10 mouse cellular contexts compared by ENCODE assay signal in the genomic region with DNA sequence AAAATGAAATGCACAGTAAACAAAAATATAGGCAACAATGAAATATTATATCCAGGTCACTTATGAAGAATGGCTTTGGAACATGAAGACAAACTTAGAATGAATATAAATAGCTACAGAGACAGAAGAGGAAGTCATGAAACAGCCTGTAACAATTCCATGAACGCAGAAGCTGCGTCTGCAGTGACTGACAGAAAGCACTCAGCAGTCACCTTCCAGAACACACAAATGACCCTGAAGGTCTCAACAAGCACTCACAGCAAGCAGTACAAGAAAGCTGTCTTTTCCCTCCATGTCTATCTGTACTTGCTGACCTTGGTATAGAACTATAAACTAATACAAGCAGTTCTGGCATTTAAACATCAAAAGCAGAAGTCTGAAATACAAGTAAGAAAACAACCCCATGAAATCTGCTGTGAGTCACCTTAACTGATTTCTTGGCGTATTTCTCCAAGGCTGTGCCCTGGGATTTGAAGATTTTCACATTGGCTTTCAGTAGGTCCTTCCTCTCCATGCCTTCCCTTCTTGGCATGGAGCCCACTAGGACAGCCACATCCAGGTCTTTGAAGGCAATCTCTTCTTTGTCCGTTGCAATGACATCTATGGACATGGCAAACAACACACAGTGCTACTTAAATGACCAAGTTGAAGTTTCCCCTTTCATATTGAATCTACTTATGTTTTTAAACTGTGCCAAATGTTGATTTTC. TPM values are rescaled to one million over a fixed set of nuclear protein-coding genes. Genes with fewer than 3 reads are reported as not detected.
A peak's percentile ranks its signal among the peaks of the same experiment; 100 is the strongest.
DNase-seq lines count a peak whose midpoint lies in the region; TF ChIP-seq lines count a peak whose summit lies in the region.
"Had no signal": no experiment of that assay in that cellular context is flagged by ENCODE, and none has a peak within 500 bp of the region (broad histone marks: within the 10 kb centered on the region; RNA-seq: fewer than 3 reads in every experiment).

No protein-coding gene starts in this region.

- intact Hi-C loops in gastrocnemius, adult 2 months (cut with DNase I), result no loop called here

- peak overlapping the region; percentile 81 for H3K27ac ChIP-seq in gastrocnemius, adult 2 months
- H3K27ac ChIP-seq in heart, embryonic 10.5 days, result peak overlapping the region; percentile 47; the same call in 1 of the 2 replicates
- peak overlapping the region; percentile 55 for H3K27ac ChIP-seq in macrophage
- H3K27ac ChIP-seq: forebrain, embryonic 15.5 days had no signal

- no peaks in the 10 kb centered on the region for H3K9me3 ChIP-seq in heart, embryonic 10.5 days
- H3K9me3 ChIP-seq: forebrain, embryonic 15.5 days had no signal

- peaks cover 50% of the 10 kb centered on the region for H3K79me2 ChIP-seq in macrophage (ENCODE audit: inconsistent target)

- peaks cover 73% of the 10 kb centered on the region for H3K36me3 ChIP-seq in heart, embryonic 10.5 days
- peaks cover 26% of the 10 kb centered on the region for H3K36me3 ChIP-seq in macrophage (ENCODE audit: inconsistent target)

- peak overlapping the region; percentile 23; the same call in 1 of the 2 replicates for H3K4me3 ChIP-seq in gastrocnemius, adult 2 months
- no peak overlapping the region for H3K4me3 ChIP-seq in heart, embryonic 10.5 days
- H3K4me3 ChIP-seq in macrophage (ENCODE audit: inconsistent target), result no peak overlapping the region
- H3K4me3 ChIP-seq: forebrain, embryonic 15.5 days had no signal

- no peak for DNase-seq in gastrocnemius, adult 2 months
- no peak for DNase-seq in gastrocnemius, adult 8-10 months (ENCODE audit: low spot score in 2 of 2)
- peak; percentile 44 to 62 for DNase-seq in adrenal gland, postnatal 36 days
- no peak for DNase-seq in heart, embryonic 10.5 days (ENCODE audit: low spot score)
- no peak for DNase-seq in thymus, postnatal 36 days
- no peak for DNase-seq in layer of hippocampus, postnatal 25 days (ENCODE audit: extremely low spot score in 1 of 2, low spot score in 1 of 2)
- DNase-seq: lung, postnatal 36 days had no signal

- H3K27me3 ChIP-seq in heart, embryonic 10.5 days (ENCODE audit: insufficient read depth, poor library complexity, severe bottlenecking), result no peaks in the 10 kb centered on the region
- H3K27me3 ChIP-seq: CH12.LX; forebrain, embryonic 15.5 days had no signal

- no peaks in the 10 kb centered on the region for H3K4me1 ChIP-seq in heart, embryonic 10.5 days

- WGBS in heart, embryonic 10.5 days, result 56% methylated on average over 4 of the region's 4 CpGs
- 22% methylated on average over 4 of the region's 4 CpGs for WGBS in macrophage (ENCODE audit: missing documents)

- TF ChIP-seq CTCF in gastrocnemius, adult 2 months (IDR thresholded peaks at IDR 0.05), result no peak

RNA-seq across cellular contexts. Expression of gene Wdpcp, which starts 8.3 kb away (rescaled TPM):
- 1 to 10 TPM; 1.1 to 2.5 TPM for total RNA-seq in gastrocnemius, adult 2 months (2021)
- total RNA-seq in gastrocnemius, adult 8-10 months (2022), result 1 to 10 TPM; 2.0 to 2.6 (median 2.2) TPM
- total RNA-seq in adrenal gland, postnatal 36 days (2021), result 10 to 100 TPM; 15.6 to 18.6 TPM
- 6.8 and 7.0 TPM in 2 replicates for polyA plus RNA-seq in heart, embryonic 10.5 days (2016; fragmentation: Nextera tagmentation; extraction: Ambion mirVana)
- total RNA-seq in macrophage (2018; cell fraction: chromatin; rRNA removed), result 10 to 100 TPM in 25 of 26 experiments, 1 to 10 TPM in 1; 9.1 to 73.7 (median 56.5) TPM
- total RNA-seq in macrophage (2018; cell fraction: cytosol; rRNA removed), result 1 to 10 TPM; 3.7 to 7.5 (median 5.6) TPM
- 10 to 100 TPM in 23 of 26 experiments, 1 to 10 TPM in 3; 6.4 to 44.7 (median 19.0) TPM for total RNA-seq in macrophage (2018; cell fraction: nucleus; rRNA removed)
- 4.1 to 5.7 TPM (median 4.8 TPM) in 3 replicates for polyA plus RNA-seq in macrophage (2018)
- 10 to 100 TPM; 10.9 to 13.1 TPM for total RNA-seq in layer of hippocampus, postnatal 25 days (2021)

RNA-seq across cellular contexts. Expression of gene Mdh1, which starts 8.4 kb away (rescaled TPM):
- total RNA-seq in gastrocnemius, adult 2 months (2021), result 1,000 to 10,000 TPM in 1 of 2 experiments, 100 to 1,000 TPM in 1; 495 to 1,053 TPM
- total RNA-seq in gastrocnemius, adult 8-10 months (2022), result 100 to 1,000 TPM; 543 to 687 (median 612) TPM
- 100 to 1,000 TPM; 515 to 607 TPM for total RNA-seq in adrenal gland, postnatal 36 days (2021)
- polyA plus RNA-seq in heart, embryonic 10.5 days (2016; fragmentation: Nextera tagmentation; extraction: Ambion mirVana), result 800 and 1,183 TPM in 2 replicates
- 10 to 100 TPM in 11 of 26 experiments, 1 to 10 TPM in 15; 1.4 to 39.5 (median 8.5) TPM for total RNA-seq in macrophage (2018; cell fraction: chromatin; rRNA removed)
- 100 to 1,000 TPM in 18 of 26 experiments, 10 to 100 TPM in 8; 79.7 to 125 (median 105) TPM for total RNA-seq in macrophage (2018; cell fraction: cytosol; rRNA removed)
- 10 to 100 TPM; 12.0 to 57.7 (median 27.3) TPM for total RNA-seq in macrophage (2018; cell fraction: nucleus; rRNA removed)
- 104 to 116 TPM (median 114 TPM) in 3 replicates for polyA plus RNA-seq in macrophage (2018)
- 100 to 1,000 TPM; 669 to 698 TPM for total RNA-seq in layer of hippocampus, postnatal 25 days (2021)

Comparison
In these comparisons a context has a peak if more than half of its experiments do, and no peak if none do; other contexts are left out.
1. DNase-seq: peak in adrenal gland, postnatal 36 days (2 of 2); none in gastrocnemius, adult 2 months (single experiment), gastrocnemius, adult 8-10 months (0 of 2), heart, embryonic 10.5 days (single experiment), thymus, postnatal 36 days (0 of 2) and layer of hippocampus, postnatal 25 days (0 of 2).
2. Peak in every context shown above with its lines, with median percentiles within 50 percentile points of each other: H3K27ac ChIP-seq.